Mouse (Mus musculus): ENCODE results near the gene Gm8374. TPM values are rescaled to one million over a fixed set of nuclear protein-coding genes. Genes with fewer than 3 reads are reported as not detected.

The Gm8374 gene
- not detected in 2 replicates for polyA plus RNA-seq (2021; fragmentation: Nextera tagmentation)
- long read RNA-seq, experiment 1 = 0 reads
- long read RNA-seq, experiment 2 = 0 reads

GRCm38 (mm10) chr14:7365034-7365433 lies at the start of gene Gm8374:
Gm8374 (minus strand) TSS chr14:7365134.

GRCm38 (mm10) chr14:7332295-7332694 lies 32.6 kb downstream of the Gm8374 start, which contains the start of gene Gm5797:
Gm5797 (minus strand) TSS chr14:7332395.

GRCm38 (mm10) chr14:7314661-7315060 lies 50.3 kb downstream of the Gm8374 start, which contains the start of gene Gm3739:
Gm3739 (minus strand) TSS chr14:7315049.

Other genes with a start within 250 kb of the Gm8374 start
- gene Gm6676, start 239.7 kb downstream of the Gm8374 start, polyA plus RNA-seq (2021; fragmentation: Nextera tagmentation) = not detected in 2 replicates
- 3.6 and 4.7 TPM in 2 replicates for gene Gm3512, start 190.6 kb downstream of the Gm8374 start, polyA plus RNA-seq (2021; fragmentation: Nextera tagmentation)
- gene Gm16434, start 170.6 kb downstream of the Gm8374 start, polyA plus RNA-seq (2021; fragmentation: Nextera tagmentation) = not detected in 2 replicates
- not detected in 2 replicates for gene Gm3727, start 100.4 kb downstream of the Gm8374 start, polyA plus RNA-seq (2021; fragmentation: Nextera tagmentation)
- gene Gm3739, start 50.1 kb downstream of the Gm8374 start, polyA plus RNA-seq (2021; fragmentation: Nextera tagmentation) = 0.72 and 1.1 TPM in 2 replicates
- not detected in 2 replicates for gene Gm5797, start 32.7 kb downstream of the Gm8374 start, polyA plus RNA-seq (2021; fragmentation: Nextera tagmentation)
- not detected in 2 replicates for gene Gm3755, start 85.8 kb upstream of the Gm8374 start, polyA plus RNA-seq (2021; fragmentation: Nextera tagmentation)
- gene Gm3752, start 118.6 kb upstream of the Gm8374 start, polyA plus RNA-seq (2021; fragmentation: Nextera tagmentation) = 0.31 and 0.83 TPM in 2 replicates
- gene Gm3558, start 203.4 kb upstream of the Gm8374 start, polyA plus RNA-seq (2021; fragmentation: Nextera tagmentation) = 1.2 TPM in 2 replicates
- gene Gm10338, start 230.5 kb upstream of the Gm8374 start, polyA plus RNA-seq (2021; fragmentation: Nextera tagmentation) = not detected in 2 replicates

All from left cerebral cortex, adult 6 months (tissue).